Mouse (Mus musculus) mouse embryonic stem cell (cell line): ENCODE results near the gene Ano6.

Source experiments
- in situ Hi-C, 2 experiments: fragments of 300-500 bp; cut with MboI; formaldehyde crosslinking; loops; 1 replicate in 1 of 2; 3 replicates in 1 of 2; pipeline ENCODE4 v1.14.3; 2019 to 2020; ENCODE audit warnings: low sequenced_read_pairs in 2 of 2, low pct_unique_long_range_greater_than_20kb in 1 of 2, mixed read lengths in 1 of 2; ENCODE audit not compliant: unreplicated experiment in 1 of 2

Ano6 gene

GRCm38 (mm10) chr15:95943470-95943869 lies 152.8 kb downstream of the Ano6 start:
- in situ Hi-C loops = loop anchor here in 1 of 2 experiments (5.0 kb wide), 1 partner anchor 156 kb away; no protein-coding TSS in a partner anchor

DNA sequence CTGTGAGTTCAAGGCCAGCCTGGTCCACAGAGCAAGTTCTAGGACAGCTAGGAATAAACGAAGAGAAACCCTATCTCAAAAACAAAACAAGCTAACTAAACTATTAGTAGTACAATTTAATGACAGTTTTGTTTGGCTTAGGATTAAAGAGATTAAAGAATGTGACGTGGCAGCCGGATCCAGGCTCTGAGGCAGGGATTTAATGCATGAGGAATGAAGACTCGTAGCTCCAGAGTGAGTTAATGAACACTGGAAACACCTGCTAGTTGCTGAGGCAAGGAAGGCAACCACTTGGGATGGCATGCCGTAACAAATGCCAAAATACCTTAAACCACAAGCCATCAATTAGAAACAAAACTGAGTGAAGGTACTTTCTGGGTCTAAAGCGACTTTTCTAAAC lies 153.7 kb downstream of the Ano6 start:
- in situ Hi-C loops = loop anchor here in 1 of 2 experiments (5.0 kb wide), 1 partner anchor 157 kb away; no protein-coding TSS in a partner anchor

GRCm38 (mm10) chr15:95945951-95946708 lies 155.5 kb downstream of the Ano6 start:
- in situ Hi-C loops = no loop called here

DNA sequence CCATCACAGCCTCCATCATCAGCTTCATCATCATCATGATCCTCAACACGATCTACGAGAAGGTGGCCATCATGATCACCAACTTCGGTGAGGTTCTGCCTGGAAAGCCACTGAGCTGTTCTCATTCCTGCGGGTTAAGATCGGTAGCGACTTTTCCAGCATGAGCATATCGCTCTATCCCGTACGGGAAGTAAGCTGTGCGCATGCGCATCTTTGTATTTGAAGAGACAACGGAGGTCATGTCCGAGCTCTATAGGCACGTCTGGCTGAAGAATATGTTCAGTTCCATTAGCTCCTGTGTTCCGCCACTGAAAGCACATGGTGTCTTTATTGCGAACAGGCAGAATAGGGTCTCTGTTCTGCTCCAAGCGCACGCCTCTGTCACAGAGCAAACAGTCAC lies 157.8 kb downstream of the Ano6 start:
- in situ Hi-C loops = no loop called here

DNA sequence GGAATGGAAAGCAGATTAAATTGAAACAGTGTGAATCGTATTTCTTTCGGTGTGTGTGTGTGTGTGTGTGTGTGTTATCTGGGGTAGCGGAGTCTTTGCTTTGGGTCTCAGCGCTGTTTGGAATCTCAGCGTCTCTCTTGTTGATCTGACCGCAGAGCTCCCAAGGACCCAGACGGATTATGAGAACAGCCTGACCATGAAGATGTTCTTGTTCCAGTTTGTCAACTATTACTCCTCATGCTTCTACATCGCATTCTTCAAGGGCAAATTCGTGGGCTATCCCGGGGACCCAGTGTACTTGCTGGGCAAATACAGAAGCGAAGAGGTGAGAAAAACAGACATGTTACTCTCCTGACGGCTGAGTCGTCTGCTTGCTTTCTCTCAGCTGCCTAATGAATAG lies 158.7 kb downstream of the Ano6 start:
- in situ Hi-C loops = no loop called here

- in situ Hi-C loops = no loop called here
Measured at GRCm38 (mm10) chr15:95951497-95951896, 160.9 kb downstream of the Ano6 start.

DNA sequence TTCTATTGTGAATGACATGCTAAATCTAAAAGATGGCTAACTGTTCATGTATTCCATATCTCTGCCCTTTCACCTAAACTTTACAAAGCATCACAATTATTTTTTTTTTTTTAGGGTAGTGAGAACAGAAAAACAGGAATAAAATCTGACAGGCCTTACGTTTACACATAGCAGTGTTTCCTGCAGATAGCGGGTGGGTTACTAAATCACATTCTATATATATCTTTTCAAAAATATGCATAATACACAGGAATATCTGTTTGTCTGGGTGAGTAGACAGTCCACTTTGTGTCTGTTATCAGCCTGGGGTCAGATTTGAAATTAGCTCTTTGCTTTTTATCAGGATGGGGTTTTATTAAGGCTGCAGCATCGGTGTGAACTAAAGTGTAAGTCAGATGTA lies 166.0 kb downstream of the Ano6 start:
- in situ Hi-C loops = no loop called here

DNA sequence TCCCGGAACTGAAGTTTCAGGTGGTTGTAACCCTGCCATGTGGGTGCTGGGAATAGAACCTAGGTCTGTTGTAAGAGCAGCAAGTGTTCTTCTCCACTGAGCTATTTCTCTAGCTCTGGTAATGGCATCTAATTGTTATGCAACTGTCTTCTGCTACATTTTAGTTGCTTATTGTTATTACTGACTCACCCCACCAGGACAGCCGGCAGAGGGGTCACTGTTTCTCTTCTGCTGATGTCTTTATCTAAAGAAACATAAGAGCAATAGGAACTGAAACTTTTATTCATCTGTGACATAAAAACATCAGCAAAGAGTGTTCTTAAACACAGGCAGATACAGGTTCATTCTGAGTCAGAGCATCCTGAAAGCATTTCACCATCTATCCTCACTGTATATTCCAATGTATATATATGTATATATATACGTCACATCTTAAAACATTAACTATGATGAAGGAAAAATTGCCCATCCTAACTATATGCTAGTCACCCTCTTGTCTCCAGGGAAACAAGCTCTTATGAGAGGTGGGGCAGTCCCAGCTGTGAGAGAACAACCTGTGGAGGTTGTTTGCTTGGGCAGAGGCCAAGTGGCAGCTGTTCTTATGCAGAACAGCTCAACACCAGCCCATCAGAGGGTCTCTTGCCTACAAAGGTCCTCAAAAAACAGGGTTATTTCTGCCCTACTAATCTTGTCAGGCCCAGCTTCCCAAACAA lies 171.9 kb downstream of the Ano6 start:
- in situ Hi-C loops = no loop called here

- in situ Hi-C loops = no loop called here
Measured at GRCm38 (mm10) chr15:95963124-95963482, 172.5 kb downstream of the Ano6 start.

- in situ Hi-C loops = no loop called here
Measured at GRCm38 (mm10) chr15:95963533-95964250, 173.0 kb downstream of the Ano6 start.

- in situ Hi-C loops = no loop called here
Measured at GRCm38 (mm10) chr15:95964251-95964561, 173.6 kb downstream of the Ano6 start.

GRCm38 (mm10) chr15:95966979-95967378 lies 176.3 kb downstream of the Ano6 start:
- in situ Hi-C loops = no loop called here

GRCm38 (mm10) chr15:95967516-95968196 lies 177.0 kb downstream of the Ano6 start:
- in situ Hi-C loops = no loop called here

GRCm38 (mm10) chr15:95969596-95969995 lies 179.0 kb downstream of the Ano6 start:
- in situ Hi-C loops = no loop called here

GRCm38 (mm10) chr15:95970176-95970575 lies 179.5 kb downstream of the Ano6 start:
- in situ Hi-C loops = no loop called here

DNA sequence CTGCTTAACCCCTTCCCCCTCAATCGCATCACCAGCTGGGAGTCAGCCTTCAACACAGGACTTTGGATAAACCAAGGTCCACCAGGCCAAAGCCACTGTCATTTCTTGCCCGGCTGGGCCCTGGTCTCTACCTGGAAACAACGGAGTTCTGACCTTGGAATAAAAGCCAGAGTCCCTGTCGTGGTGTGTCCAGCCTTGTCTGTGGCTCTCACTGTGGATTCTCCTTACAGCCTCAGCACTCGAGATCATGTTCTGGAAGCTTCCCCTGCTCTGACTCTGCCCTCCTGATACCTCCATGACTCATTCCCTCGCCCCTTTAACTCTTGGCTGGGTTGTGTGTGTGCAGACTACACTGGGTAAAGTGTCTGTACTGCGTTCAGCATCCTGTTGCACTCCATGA lies 180.0 kb downstream of the Ano6 start:
- in situ Hi-C loops = no loop called here

GRCm38 (mm10) chr15:95971302-95971701 lies 180.7 kb downstream of the Ano6 start:
- in situ Hi-C loops = no loop called here

DNA sequence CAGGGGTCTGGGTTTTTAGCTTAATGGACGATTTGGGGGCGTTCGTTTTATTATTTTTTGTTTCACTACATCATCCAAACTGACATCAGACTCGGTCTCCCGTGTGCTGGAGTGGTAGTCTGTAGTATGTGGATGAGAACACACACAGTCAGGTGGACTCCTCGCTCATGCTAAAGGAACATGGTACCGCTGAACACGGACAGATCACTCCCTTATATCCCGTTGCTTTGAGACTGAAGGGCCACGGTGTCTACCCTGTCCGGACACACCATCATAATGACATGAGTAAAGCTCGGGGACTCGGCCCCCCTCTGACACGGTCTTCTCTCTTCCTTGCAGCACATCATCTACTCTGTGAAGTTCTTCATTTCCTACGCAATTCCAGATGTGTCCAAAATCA lies 181.5 kb downstream of the Ano6 start:
- in situ Hi-C loops = no loop called here

GRCm38 (mm10) chr15:95972621-95973020 lies 182.0 kb downstream of the Ano6 start:
- in situ Hi-C loops = no loop called here
